Mouse (Mus musculus): ENCODE results near the gene 1700049E17Rik2. TPM values are rescaled to one million over a fixed set of nuclear protein-coding genes. Genes with fewer than 3 reads are reported as not detected.
"Not testable (repeated sequence)": the region's sequence is repeated elsewhere in the genome, so short reads cannot be mapped to it uniquely, and the experiment has no call there.

1700049E17Rik2 gene
- total RNA-seq (2012; rRNA removed) (not detected in 2 replicates), total RNA-seq (2014; rRNA removed) (not detected in 2 replicates), polyA plus RNA-seq (2012; ENCODE audit: insufficient read length, low read depth) (not detected in 2 replicates)

- H3K9me3 ChIP-seq (replicated peaks; ENCODE audit: low read length); H3K9ac ChIP-seq (ENCODE audit: insufficient read depth, low read depth); DNase-seq (ENCODE audit: extremely low read depth); H3K4me2 ChIP-seq (ENCODE audit: insufficient read depth, low read depth, poor library complexity, severe bottlenecking); H3K27me3 ChIP-seq (replicated peaks); H3K27ac ChIP-seq (ENCODE audit: insufficient read depth, low read depth); H3K4me1 ChIP-seq (ENCODE audit: control insufficient read depth in 1 of 2, insufficient read depth in 2 of 2); in situ Hi-C loops (cut with MboI; ENCODE audit: low pct_ligation_motif_present, low pct_unique_long_range_greater_than_20kb, low sequenced_read_pairs); dilution Hi-C loops (cut with MboI; ENCODE audit: extremely low pct_ligation_motif_present, extremely low pct_unique_long_range_greater_than_20kb, low sequenced_read_pairs); H3K79me2 ChIP-seq (replicated peaks; ENCODE audit: control insufficient read depth, extremely low read depth, insufficient read depth, poor library complexity, severe bottlenecking); H3K36me3 ChIP-seq (replicated peaks in 1 of 2; ENCODE audit: control insufficient read depth in 1 of 2, insufficient read depth in 1 of 2, low read length in 1 of 2); H3K4me3 ChIP-seq (replicated peaks in 1 of 3; ENCODE audit: low read depth in 2 of 3, low read length in 2 of 3, poor library complexity in 1 of 3): not testable (repeated sequence)
These were observed at the start of gene 1700049E17Rik2 for GRCm38 (mm10) chr14:41572911-41573310. Gene 1700049E17Rik2, plus strand, starts transcription at chr14:41573211.

DNA sequence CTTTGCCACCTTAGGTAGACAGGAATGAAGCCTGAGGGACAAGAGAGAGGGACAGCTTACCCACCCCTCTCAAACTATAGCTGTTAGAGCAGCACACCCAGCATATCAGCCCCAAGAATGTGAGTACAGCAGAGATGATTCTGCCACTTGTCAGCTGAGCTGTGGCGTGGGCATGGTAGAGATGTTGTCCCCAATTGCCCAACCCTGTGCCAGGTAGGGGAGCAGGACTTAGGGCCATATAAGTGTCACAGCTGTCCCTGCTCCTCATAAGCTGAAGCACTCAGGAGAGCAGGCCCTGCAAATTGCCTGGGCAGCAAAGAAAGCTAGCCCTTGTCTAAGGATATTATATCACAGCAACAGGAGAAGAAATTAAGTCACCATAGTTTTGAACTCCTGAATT lies 48.3 kb upstream of the 1700049E17Rik2 start:
- in situ Hi-C loops (cut with MboI; ENCODE audit: low pct_ligation_motif_present, low pct_unique_long_range_greater_than_20kb, low sequenced_read_pairs); H3K4me2 ChIP-seq (ENCODE audit: insufficient read depth, low read depth, poor library complexity, severe bottlenecking); H3K9ac ChIP-seq (ENCODE audit: insufficient read depth, low read depth); H3K27ac ChIP-seq (ENCODE audit: insufficient read depth, low read depth); DNase-seq (ENCODE audit: extremely low read depth); H3K79me2 ChIP-seq (replicated peaks; ENCODE audit: control insufficient read depth, extremely low read depth, insufficient read depth, poor library complexity, severe bottlenecking); H3K27me3 ChIP-seq (replicated peaks); dilution Hi-C loops (cut with MboI; ENCODE audit: extremely low pct_ligation_motif_present, extremely low pct_unique_long_range_greater_than_20kb, low sequenced_read_pairs); H3K4me3 ChIP-seq (replicated peaks in 1 of 3; ENCODE audit: low read depth in 2 of 3, low read length in 2 of 3, poor library complexity in 1 of 3); H3K4me1 ChIP-seq (ENCODE audit: control insufficient read depth in 1 of 2, insufficient read depth in 2 of 2); H3K36me3 ChIP-seq (replicated peaks in 1 of 2; ENCODE audit: control insufficient read depth in 1 of 2, insufficient read depth in 1 of 2, low read length in 1 of 2); H3K9me3 ChIP-seq (replicated peaks; ENCODE audit: low read length): not testable (repeated sequence)

DNA sequence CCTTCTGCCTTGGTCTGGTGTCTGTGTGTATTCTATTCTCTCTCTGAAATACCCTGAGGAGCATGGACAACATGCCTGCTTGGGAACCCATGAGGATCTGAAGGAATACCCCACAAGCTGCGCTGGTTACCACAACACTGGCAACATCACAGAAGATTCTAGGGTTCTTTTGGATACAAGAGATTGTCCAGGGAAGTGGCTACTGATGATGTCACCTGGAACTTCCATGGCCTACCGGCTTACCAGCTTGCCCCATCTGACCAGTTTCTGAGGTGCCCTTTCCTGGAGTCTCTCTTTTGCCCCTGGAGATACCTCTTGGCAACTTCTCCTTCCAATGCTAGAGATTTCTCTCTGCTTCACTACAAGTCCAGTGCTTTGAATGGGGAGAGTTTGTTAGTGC lies 17.5 kb upstream of the 1700049E17Rik2 start, which contains the start of gene Gm7970:
TSS of gene Gm7970 (minus strand) at position 101 of the 400 bp plus-strand sequence.
- dilution Hi-C loops (cut with MboI; ENCODE audit: extremely low pct_ligation_motif_present, extremely low pct_unique_long_range_greater_than_20kb, low sequenced_read_pairs): not testable (repeated sequence)

DNA sequence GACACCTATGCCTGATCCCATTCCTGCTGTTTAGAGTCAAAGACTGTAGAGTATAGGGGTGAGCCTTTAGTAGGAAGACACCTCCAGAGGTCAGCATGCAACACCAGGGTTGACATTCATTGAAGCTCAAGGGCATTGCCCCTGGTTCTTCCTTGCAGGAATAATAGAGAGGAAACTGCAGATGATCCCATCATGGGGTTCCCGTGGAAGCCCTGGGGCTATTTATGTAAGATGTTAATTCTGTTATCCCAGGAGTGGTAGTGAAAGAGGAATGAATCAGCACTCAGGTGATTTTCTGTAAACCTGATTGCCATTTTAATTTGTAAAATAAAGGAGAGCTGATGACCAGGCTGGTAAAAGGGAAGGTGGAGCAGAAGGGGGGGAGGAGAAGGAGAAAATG lies 13.3 kb downstream of the 1700049E17Rik2 start:
- H3K4me1 ChIP-seq (ENCODE audit: control insufficient read depth in 1 of 2, insufficient read depth in 2 of 2); in situ Hi-C loops (cut with MboI; ENCODE audit: low pct_ligation_motif_present, low pct_unique_long_range_greater_than_20kb, low sequenced_read_pairs); H3K4me3 ChIP-seq (replicated peaks in 1 of 3; ENCODE audit: low read depth in 2 of 3, low read length in 2 of 3, poor library complexity in 1 of 3); H3K79me2 ChIP-seq (replicated peaks; ENCODE audit: control insufficient read depth, extremely low read depth, insufficient read depth, poor library complexity, severe bottlenecking); H3K9me3 ChIP-seq (replicated peaks; ENCODE audit: low read length); H3K27ac ChIP-seq (ENCODE audit: insufficient read depth, low read depth); dilution Hi-C loops (cut with MboI; ENCODE audit: extremely low pct_ligation_motif_present, extremely low pct_unique_long_range_greater_than_20kb, low sequenced_read_pairs); H3K27me3 ChIP-seq (replicated peaks); H3K36me3 ChIP-seq (replicated peaks in 1 of 2; ENCODE audit: control insufficient read depth in 1 of 2, insufficient read depth in 1 of 2, low read length in 1 of 2); H3K9ac ChIP-seq (ENCODE audit: insufficient read depth, low read depth); H3K4me2 ChIP-seq (ENCODE audit: insufficient read depth, low read depth, poor library complexity, severe bottlenecking); DNase-seq (ENCODE audit: extremely low read depth): not testable (repeated sequence)

More for the DNA sequence above, 17.5 kb upstream of the 1700049E17Rik2 start, which contains the start of gene Gm7970:
- H3K4me2 ChIP-seq (ENCODE audit: insufficient read depth, low read depth, poor library complexity, severe bottlenecking); DNase-seq (ENCODE audit: extremely low read depth); H3K4me1 ChIP-seq (ENCODE audit: control insufficient read depth in 1 of 2, insufficient read depth in 2 of 2); H3K79me2 ChIP-seq (replicated peaks; ENCODE audit: control insufficient read depth, extremely low read depth, insufficient read depth, poor library complexity, severe bottlenecking); H3K9ac ChIP-seq (ENCODE audit: insufficient read depth, low read depth); H3K9me3 ChIP-seq (replicated peaks; ENCODE audit: low read length); in situ Hi-C loops (cut with MboI; ENCODE audit: low pct_ligation_motif_present, low pct_unique_long_range_greater_than_20kb, low sequenced_read_pairs); H3K4me3 ChIP-seq (replicated peaks in 1 of 3; ENCODE audit: low read depth in 2 of 3, low read length in 2 of 3, poor library complexity in 1 of 3); H3K36me3 ChIP-seq (replicated peaks in 1 of 2; ENCODE audit: control insufficient read depth in 1 of 2, insufficient read depth in 1 of 2, low read length in 1 of 2); H3K27ac ChIP-seq (ENCODE audit: insufficient read depth, low read depth); H3K27me3 ChIP-seq (replicated peaks): not testable (repeated sequence)

- H3K9me3 ChIP-seq (replicated peaks; ENCODE audit: low read length); dilution Hi-C loops (cut with MboI; ENCODE audit: extremely low pct_ligation_motif_present, extremely low pct_unique_long_range_greater_than_20kb, low sequenced_read_pairs); H3K4me1 ChIP-seq (ENCODE audit: control insufficient read depth in 1 of 2, insufficient read depth in 2 of 2); in situ Hi-C loops (cut with MboI; ENCODE audit: low pct_ligation_motif_present, low pct_unique_long_range_greater_than_20kb, low sequenced_read_pairs); H3K4me3 ChIP-seq (replicated peaks in 1 of 3; ENCODE audit: low read depth in 2 of 3, low read length in 2 of 3, poor library complexity in 1 of 3); H3K4me2 ChIP-seq (ENCODE audit: insufficient read depth, low read depth, poor library complexity, severe bottlenecking); H3K9ac ChIP-seq (ENCODE audit: insufficient read depth, low read depth); H3K79me2 ChIP-seq (replicated peaks; ENCODE audit: control insufficient read depth, extremely low read depth, insufficient read depth, poor library complexity, severe bottlenecking); H3K27ac ChIP-seq (ENCODE audit: insufficient read depth, low read depth); DNase-seq (ENCODE audit: extremely low read depth); H3K27me3 ChIP-seq (replicated peaks); H3K36me3 ChIP-seq (replicated peaks in 1 of 2; ENCODE audit: control insufficient read depth in 1 of 2, insufficient read depth in 1 of 2, low read length in 1 of 2): not testable (repeated sequence)
These were observed 27.9 kb downstream of the 1700049E17Rik2 start for GRCm38 (mm10) chr14:41600935-41601334.

GRCm38 (mm10) chr14:41610690-41611089 lies 37.7 kb downstream of the 1700049E17Rik2 start:
- H3K4me2 ChIP-seq (ENCODE audit: insufficient read depth, low read depth, poor library complexity, severe bottlenecking); H3K4me1 ChIP-seq (ENCODE audit: control insufficient read depth in 1 of 2, insufficient read depth in 2 of 2); H3K36me3 ChIP-seq (replicated peaks in 1 of 2; ENCODE audit: control insufficient read depth in 1 of 2, insufficient read depth in 1 of 2, low read length in 1 of 2); in situ Hi-C loops (cut with MboI; ENCODE audit: low pct_ligation_motif_present, low pct_unique_long_range_greater_than_20kb, low sequenced_read_pairs); H3K9ac ChIP-seq (ENCODE audit: insufficient read depth, low read depth); H3K27me3 ChIP-seq (replicated peaks); H3K9me3 ChIP-seq (replicated peaks; ENCODE audit: low read length); dilution Hi-C loops (cut with MboI; ENCODE audit: extremely low pct_ligation_motif_present, extremely low pct_unique_long_range_greater_than_20kb, low sequenced_read_pairs); DNase-seq (ENCODE audit: extremely low read depth); H3K4me3 ChIP-seq (replicated peaks in 1 of 3; ENCODE audit: low read depth in 2 of 3, low read length in 2 of 3, poor library complexity in 1 of 3); H3K27ac ChIP-seq (ENCODE audit: insufficient read depth, low read depth); H3K79me2 ChIP-seq (replicated peaks; ENCODE audit: control insufficient read depth, extremely low read depth, insufficient read depth, poor library complexity, severe bottlenecking): not testable (repeated sequence)

Measured in CH12.LX (cell line).